Mouse (Mus musculus) lung, postnatal 0 days (tissue): ENCODE measurements around the gene Fastkd5.

Experiments
- CTCF ChIP-seq: IDR thresholded peaks from 2 replicates; pipeline ENCODE4 v1.5.1; 2016; ENCODE audit warnings: antibody characterized with exemption, mild to moderate bottlenecking
- EP300 ChIP-seq: IDR thresholded peaks from 2 replicates; pipeline ENCODE4 v1.6.1; 2016; ENCODE audit warnings: antibody characterized with exemption, mild to moderate bottlenecking, control low read depth

DNA sequence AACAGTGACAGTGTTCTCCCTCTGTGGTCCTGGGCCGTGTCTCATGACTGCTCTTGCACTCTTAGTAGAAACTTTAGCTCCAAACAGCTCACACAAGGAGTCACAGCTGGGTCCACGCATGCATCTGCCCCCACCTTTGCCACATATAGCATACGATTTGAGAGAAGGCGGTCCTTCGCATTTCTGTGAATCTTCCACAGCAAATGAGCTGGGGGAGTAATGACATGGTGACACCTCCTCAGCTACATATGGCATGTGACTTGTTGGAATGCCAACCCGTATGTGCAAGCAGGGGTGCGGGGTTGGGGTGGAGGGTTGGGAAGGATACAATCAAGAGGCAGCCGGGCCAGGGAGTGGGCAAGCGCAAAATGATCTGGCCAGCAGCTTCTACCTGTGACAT, 26.7 kb upstream of the Fastkd5 start:
- TF ChIP-seq CTCF (no peak), EP300 (no peak)
